Mouse (Mus musculus) heart, embryonic 15.5 days (tissue): ENCODE data around the gene Fkbp3. TPM values are rescaled to one million over a fixed set of nuclear protein-coding genes. Genes with fewer than 3 reads are reported as not detected.

Experiments
- ATAC-seq: fragments of 200-750 bp; cut with Nextera tagmentation; replicated peaks from 2 replicates; pipeline ENCODE4 v1.8.0; 2017; ENCODE audit warnings: low read depth, moderate TSS enrichment; ENCODE audit not compliant: insufficient number of reproducible peaks, insufficient read depth, low FRiP score
- H3K27ac ChIP-seq: fragments of 300-500 bp; sonication (generic); 2 replicates; pipeline ENCODE4 v1.5.1; 2015; ENCODE audit warnings: mild to moderate bottlenecking, inconsistent platforms
- H3K27me3 ChIP-seq: fragments of 300-500 bp; sonication (generic); 2 replicates; pipeline ENCODE4 v1.6.1; 2015; ENCODE audit warnings: inconsistent platforms
- H3K36me3 ChIP-seq: fragments of 300-500 bp; sonication (generic); 2 replicates; pipeline ENCODE4 v1.6.1; 2015; ENCODE audit warnings: mild to moderate bottlenecking, inconsistent platforms
- H3K4me1 ChIP-seq: fragments of 300-500 bp; sonication (generic); replicated peaks from 2 replicates; pipeline ENCODE4 v1.6.1; 2015; ENCODE audit warnings: inconsistent platforms
- H3K4me2 ChIP-seq: fragments of 300-500 bp; sonication (generic); 2 replicates; pipeline ENCODE4 v1.6.1; 2015; ENCODE audit warnings: inconsistent platforms, mild to moderate bottlenecking, moderate library complexity
- H3K4me3 ChIP-seq: fragments of 300-500 bp; sonication (generic); 2 replicates; pipeline ENCODE4 v1.5.1; 2015; ENCODE audit warnings: mild to moderate bottlenecking, inconsistent platforms
- H3K9ac ChIP-seq: fragments of 300-500 bp; sonication (generic); 2 replicates; pipeline ENCODE4 v1.6.1; 2015; ENCODE audit warnings: mild to moderate bottlenecking, inconsistent platforms
- H3K9me3 ChIP-seq: fragments of 300-500 bp; sonication (generic); replicated peaks from 2 replicates; pipeline ENCODE4 v1.6.1; 2016; ENCODE audit warnings: inconsistent platforms
- WGBS: fragments of 180-500 bp; shearing (Covaris S2); methylation state at CpG from one replicate; pipeline ENCODE4 v1.1.7; 2015; ENCODE audit warnings: mixed read lengths; 5-methylcytosine and 5-hydroxymethylcytosine counted together
- polyA plus RNA-seq: library from polyadenylated mRNA; unstranded; fragments of >200 nt; fragmentation: Nextera tagmentation; extraction: Ambion mirVana; gene quantifications from 2 replicates; pipeline ENCODE4 v1.2.1, GENCODE M21; 2015

Fkbp3 gene
- polyA plus RNA-seq, 1 experiment from 2014 or later, result 579 TPM

- Histone ChIP-seq H3K9me3 (no peaks in the 10 kb centered on the region), H3K27me3 (no peaks in the 10 kb centered on the region), H3K9ac (no peak overlapping the region), H3K27ac (no peak overlapping the region), H3K4me1 (peaks cover 23% of the 10 kb centered on the region), H3K4me2 (peak overlapping the region; percentile 69), H3K36me3 (no peaks in the 10 kb centered on the region), H3K4me3 (peak overlapping the region; percentile 76)
- WGBS, result 49% methylated on average over 8 of the region's 8 CpGs
- ATAC-seq, result no peak
Measured at GRCm38 (mm10) chr12:65035839-65036189, 38.0 kb downstream of the Fkbp3 start.

GRCm38 (mm10) chr12:65022842-65023241 is 51.0 kb downstream of the Fkbp3 start:
- H3K4me2 ChIP-seq, result no peak overlapping the region
- H3K36me3 ChIP-seq, result peaks cover 11% of the 10 kb centered on the region; the same call in 1 of the 2 replicates
- no peak overlapping the region for H3K9ac ChIP-seq
- H3K9me3 ChIP-seq, result no peaks in the 10 kb centered on the region
- no peak overlapping the region for H3K27ac ChIP-seq
- no peaks in the 10 kb centered on the region for H3K4me1 ChIP-seq
- ATAC-seq, result no peak
- WGBS, result 95% methylated on average over 6 of the region's 6 CpGs
- H3K27me3 ChIP-seq, result no peaks in the 10 kb centered on the region
- H3K4me3 ChIP-seq, result no peak overlapping the region

Other genes with a start within 250 kb of the Fkbp3 start
- 1.3 and 1.9 TPM in 2 replicates for gene Gm527, start 156.1 kb downstream of the Fkbp3 start, polyA plus RNA-seq
- gene Klhl28, start 108.5 kb downstream of the Fkbp3 start, polyA plus RNA-seq, result 8.9 and 10.9 TPM in 2 replicates
- gene Togaram1, start 108.2 kb downstream of the Fkbp3 start, polyA plus RNA-seq, result 14.0 and 16.5 TPM in 2 replicates
- gene Prpf39, start 37.7 kb downstream of the Fkbp3 start, polyA plus RNA-seq, result 27.8 and 31.2 TPM in 2 replicates
- gene Fancm, start 1.6 kb upstream of the Fkbp3 start, polyA plus RNA-seq, result 4.9 and 5.1 TPM in 2 replicates
- gene Mis18bp1, start 98.6 kb upstream of the Fkbp3 start, polyA plus RNA-seq, result 29.2 and 35.0 TPM in 2 replicates
- gene Wdr20rt, start 151.5 kb upstream of the Fkbp3 start, polyA plus RNA-seq, result not detected in 2 replicates